Mouse (Mus musculus): ENCODE results near the gene Ints11. TPM values are rescaled to one million over a fixed set of nuclear protein-coding genes. Genes with fewer than 3 reads are reported as not detected.

The Ints11 gene
- polyA plus RNA-seq, 1 experiment = 68.4 TPM

DNA sequence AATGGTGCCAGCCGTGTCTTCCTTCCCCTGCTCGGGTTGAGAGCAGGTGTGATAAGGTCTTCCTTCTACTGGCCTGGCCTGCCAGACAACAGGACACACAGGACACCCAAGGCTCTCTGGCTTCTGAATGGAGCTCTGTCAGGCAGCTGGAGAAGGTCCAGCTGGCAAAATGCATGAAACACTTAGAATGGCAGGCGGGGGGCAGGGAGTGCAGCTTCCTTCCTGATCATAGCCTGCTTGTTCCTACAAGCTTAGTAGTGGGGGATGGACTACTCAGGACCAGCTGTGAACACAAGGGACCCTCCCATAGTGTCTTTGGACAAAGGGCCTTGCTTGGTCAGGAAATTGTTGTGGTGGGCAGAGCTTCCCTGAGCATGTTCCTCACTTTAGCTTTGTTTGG lies 31.9 kb downstream of the Ints11 start:
- peaks cover 7% of the 10 kb centered on the region for H3K79me3 ChIP-seq (ENCODE audit: low read depth)
- TF ChIP-seq MYOD1 (IDR thresholded peaks at IDR 0.05; ENCODE audit: control insufficient read depth, insufficient read length, low read depth) (no peak), MYOG (IDR thresholded peaks at IDR 0.05; ENCODE audit: control insufficient read depth, extremely low read depth, insufficient read length) (no peak), USF1 (IDR thresholded peaks at IDR 0.05; ENCODE audit: low read depth) (no peak), CEBPB (IDR thresholded peaks at IDR 0.05; ENCODE audit: low read depth) (no peak), MAX (IDR thresholded peaks at IDR 0.05) (no peak), CTCF (IDR thresholded peaks at IDR 0.05; ENCODE audit: control insufficient read depth, insufficient read depth, insufficient read length) (no peak), FOSL1 (IDR thresholded peaks at IDR 0.05; ENCODE audit: insufficient read depth, low read length, poor library complexity, severe bottlenecking) (no peak)
- H3ac ChIP-seq (ENCODE audit: control insufficient read depth, insufficient read length, low read depth) = no peak overlapping the region
- H3K4me3 ChIP-seq (ENCODE audit: insufficient read depth, poor library complexity, severe bottlenecking) = no peak overlapping the region
- no peaks in the 10 kb centered on the region for H3K27me3 ChIP-seq (ENCODE audit: control insufficient read depth, insufficient read depth, insufficient read length)
- H3K36me3 ChIP-seq (ENCODE audit: control insufficient read depth, insufficient read depth) = peaks cover 40% of the 10 kb centered on the region
- peaks cover 7% of the 10 kb centered on the region for H3K79me2 ChIP-seq (ENCODE audit: control insufficient read depth, insufficient read depth)

- peaks cover 31% of the 10 kb centered on the region for H3K36me3 ChIP-seq (ENCODE audit: control insufficient read depth, insufficient read depth)
Observed at GRCm38 (mm10) chr4:155903246-155903645, 33.9 kb downstream of the Ints11 start.

DNA sequence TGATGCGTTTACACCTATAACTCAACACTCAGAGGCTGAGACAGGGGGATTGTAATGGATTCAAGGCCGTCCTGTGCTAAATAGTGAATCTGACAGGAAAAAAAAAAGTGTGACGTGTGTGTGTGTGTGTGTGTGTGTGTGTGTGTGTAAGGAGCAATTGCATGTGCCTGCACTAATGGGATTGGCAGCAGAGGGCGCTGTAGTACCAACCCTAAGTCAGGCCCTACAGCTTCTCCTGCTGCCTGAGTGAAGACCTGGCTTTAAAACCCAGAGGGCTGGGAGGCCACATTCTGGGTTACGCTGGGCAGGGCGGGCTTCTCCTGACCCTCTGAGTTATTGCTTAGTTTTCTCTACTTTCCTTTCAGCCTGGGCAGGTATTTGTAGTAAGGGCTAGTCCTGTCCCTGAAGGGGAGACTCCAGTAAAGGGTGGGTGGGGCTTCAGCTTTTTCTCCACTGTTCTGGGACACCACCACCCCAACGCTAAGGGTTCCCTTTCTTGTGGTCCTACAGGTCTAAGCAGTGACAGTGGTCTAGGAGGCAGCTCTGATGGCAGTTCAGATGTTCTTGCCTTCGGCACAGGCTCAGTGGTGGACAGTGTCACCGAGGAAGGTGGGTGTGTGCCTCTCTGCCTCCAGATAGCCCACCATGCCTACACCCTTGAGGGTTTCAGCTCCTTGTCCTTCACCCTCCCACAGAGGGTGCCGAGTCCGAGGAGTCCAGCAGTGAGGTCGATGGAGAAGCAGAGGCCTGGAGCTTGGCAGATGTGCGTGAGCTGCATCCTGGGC lies 35.2 kb downstream of the Ints11 start:
- Histone ChIP-seq H3K36me3 (ENCODE audit: control insufficient read depth, insufficient read depth) (peaks cover 27% of the 10 kb centered on the region), H3ac (ENCODE audit: control insufficient read depth, insufficient read length, low read depth) (no peak overlapping the region), H3K79me3 (ENCODE audit: low read depth) (no peaks in the 10 kb centered on the region), H3K79me2 (ENCODE audit: control insufficient read depth, insufficient read depth) (no peaks in the 10 kb centered on the region), H3K27me3 (ENCODE audit: control insufficient read depth, insufficient read depth, insufficient read length) (no peaks in the 10 kb centered on the region), H3K4me3 (ENCODE audit: insufficient read depth, poor library complexity, severe bottlenecking) (no peak overlapping the region)
- TF ChIP-seq MAX (IDR thresholded peaks at IDR 0.05) (no peak), CTCF (IDR thresholded peaks at IDR 0.05; ENCODE audit: control insufficient read depth, insufficient read depth, insufficient read length) (no peak), USF1 (IDR thresholded peaks at IDR 0.05; ENCODE audit: low read depth) (no peak), MYOD1 (IDR thresholded peaks at IDR 0.05; ENCODE audit: control insufficient read depth, insufficient read length, low read depth) (no peak)

More at GRCm38 (mm10) chr4:155903246-155903645, 33.9 kb downstream of the Ints11 start:
- H3K4me3 ChIP-seq (ENCODE audit: insufficient read depth, poor library complexity, severe bottlenecking) = no peak overlapping the region
- no peak overlapping the region for H3ac ChIP-seq (ENCODE audit: control insufficient read depth, insufficient read length, low read depth)
- H3K27me3 ChIP-seq (ENCODE audit: control insufficient read depth, insufficient read depth, insufficient read length) = no peaks in the 10 kb centered on the region
- no peaks in the 10 kb centered on the region for H3K79me3 ChIP-seq (ENCODE audit: low read depth)
- H3K79me2 ChIP-seq (ENCODE audit: control insufficient read depth, insufficient read depth) = no peaks in the 10 kb centered on the region
- TF ChIP-seq MYOD1 (IDR thresholded peaks at IDR 0.05; ENCODE audit: control insufficient read depth, insufficient read length, low read depth) (no peak), CTCF (IDR thresholded peaks at IDR 0.05; ENCODE audit: control insufficient read depth, insufficient read depth, insufficient read length) (no peak), MAX (IDR thresholded peaks at IDR 0.05) (no peak), MYOG (IDR thresholded peaks at IDR 0.05; ENCODE audit: control insufficient read depth, extremely low read depth, insufficient read length) (no peak), FOSL1 (IDR thresholded peaks at IDR 0.05; ENCODE audit: insufficient read depth, low read length, poor library complexity, severe bottlenecking) (no peak), USF1 (IDR thresholded peaks at IDR 0.05; ENCODE audit: low read depth) (no peak), CEBPB (IDR thresholded peaks at IDR 0.05; ENCODE audit: low read depth) (no peak)

DNA sequence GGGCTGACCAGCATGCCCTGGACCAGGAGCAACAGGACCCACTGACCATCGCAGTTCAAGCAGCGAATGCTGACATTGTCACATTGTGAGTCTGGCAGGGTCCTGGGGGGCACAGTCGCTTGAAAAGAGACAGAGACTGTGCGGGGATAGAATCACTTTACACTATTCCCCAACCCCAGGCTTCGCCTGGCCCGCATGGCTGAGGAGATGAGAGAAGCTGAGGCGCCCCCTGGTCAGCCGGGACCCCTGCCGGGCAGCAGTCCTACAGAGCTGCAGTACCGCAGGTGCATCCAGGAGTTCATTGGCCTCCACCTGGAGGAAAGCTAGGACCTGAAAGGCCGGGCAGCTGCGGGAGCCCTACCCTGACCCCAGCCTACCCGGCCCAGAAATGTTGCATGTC lies 36.3 kb downstream of the Ints11 start:
- Histone ChIP-seq H3K27me3 (ENCODE audit: control insufficient read depth, insufficient read depth, insufficient read length) (no peaks in the 10 kb centered on the region), H3K79me3 (ENCODE audit: low read depth) (no peaks in the 10 kb centered on the region), H3ac (ENCODE audit: control insufficient read depth, insufficient read length, low read depth) (no peak overlapping the region), H3K4me3 (ENCODE audit: insufficient read depth, poor library complexity, severe bottlenecking) (no peak overlapping the region), H3K36me3 (ENCODE audit: control insufficient read depth, insufficient read depth) (peaks cover 22% of the 10 kb centered on the region), H3K79me2 (ENCODE audit: control insufficient read depth, insufficient read depth) (no peaks in the 10 kb centered on the region)
- TF ChIP-seq CEBPB (IDR thresholded peaks at IDR 0.05; ENCODE audit: low read depth) (no peak), MAX (IDR thresholded peaks at IDR 0.05) (no peak), MYOD1 (IDR thresholded peaks at IDR 0.05; ENCODE audit: control insufficient read depth, insufficient read length, low read depth) (no peak), CTCF (IDR thresholded peaks at IDR 0.05; ENCODE audit: control insufficient read depth, insufficient read depth, insufficient read length) (no peak), FOSL1 (IDR thresholded peaks at IDR 0.05; ENCODE audit: insufficient read depth, low read length, poor library complexity, severe bottlenecking) (no peak), MYOG (IDR thresholded peaks at IDR 0.05; ENCODE audit: control insufficient read depth, extremely low read depth, insufficient read length) (no peak), USF1 (IDR thresholded peaks at IDR 0.05; ENCODE audit: low read depth) (no peak)

- no peaks in the 10 kb centered on the region for H3K27me3 ChIP-seq (ENCODE audit: control insufficient read depth, insufficient read depth, insufficient read length)
- H3K4me3 ChIP-seq (ENCODE audit: insufficient read depth, poor library complexity, severe bottlenecking) = no peak overlapping the region
- H3K36me3 ChIP-seq (ENCODE audit: control insufficient read depth, insufficient read depth) = peaks cover 19% of the 10 kb centered on the region
- H3ac ChIP-seq (ENCODE audit: control insufficient read depth, insufficient read length, low read depth) = no peak overlapping the region
- H3K79me3 ChIP-seq (ENCODE audit: low read depth) = no peaks in the 10 kb centered on the region
- TF ChIP-seq MYOG (IDR thresholded peaks at IDR 0.05; ENCODE audit: control insufficient read depth, extremely low read depth, insufficient read length) = no peak
- TF ChIP-seq CEBPB (IDR thresholded peaks at IDR 0.05; ENCODE audit: low read depth) = no peak
- no peak for TF ChIP-seq MAX (IDR thresholded peaks at IDR 0.05)
- TF ChIP-seq USF1 (IDR thresholded peaks at IDR 0.05; ENCODE audit: low read depth) = no peak
- TF ChIP-seq MYOD1 (IDR thresholded peaks at IDR 0.05; ENCODE audit: control insufficient read depth, insufficient read length, low read depth) = no peak
- TF ChIP-seq FOSL1 (IDR thresholded peaks at IDR 0.05; ENCODE audit: insufficient read depth, low read length, poor library complexity, severe bottlenecking) = no peak
- no peak for TF ChIP-seq CTCF (IDR thresholded peaks at IDR 0.05; ENCODE audit: control insufficient read depth, insufficient read depth, insufficient read length)
- no peaks in the 10 kb centered on the region for H3K79me2 ChIP-seq (ENCODE audit: control insufficient read depth, insufficient read depth)
Observed at GRCm38 (mm10) chr4:155906125-155906524, 36.8 kb downstream of the Ints11 start.
